Comparison of ENCODE assay signal across 23 mouse cellular contexts in genomic region chr16:36627740-36628139, GRCm38 (mm10).
"Had no signal": no experiment of that assay in that cellular context is flagged by ENCODE, and none has a peak within 500 bp of the region (broad histone marks: within the 10 kb centered on the region; RNA-seq: fewer than 3 reads in every experiment).

No protein-coding gene starts in this region.

- H3K4me2 ChIP-seq: heart, embryonic 11.5 days; heart, embryonic 13.5 days; heart, embryonic 15.5 days; hindbrain, embryonic 13.5 days; intestine, embryonic 15.5 days; limb, embryonic 13.5 days; limb, embryonic 15.5 days; liver, embryonic 12.5 days had no signal

- H3K4me3 ChIP-seq: heart, embryonic 13.5 days; heart, embryonic 15.5 days; hindbrain, embryonic 13.5 days; intestine, embryonic 15.5 days; layer of hippocampus, adult 2 months; limb, embryonic 13.5 days; limb, embryonic 15.5 days; liver, embryonic 12.5 days had no signal

- H3K9ac ChIP-seq: heart, embryonic 13.5 days; heart, embryonic 15.5 days; hindbrain, embryonic 13.5 days; intestine, embryonic 15.5 days; limb, embryonic 13.5 days; limb, embryonic 15.5 days; liver, embryonic 12.5 days; liver, embryonic 14.5 days had no signal

- DNase-seq: gastrocnemius, postnatal 14 days; gastrocnemius, postnatal 36 days; heart, adult 18-20 months; heart, postnatal 14 days; heart, postnatal 36 days; kidney, adult 18-20 months; kidney, adult 8-10 months; kidney, postnatal 10 days; kidney, postnatal 25 days; kidney, postnatal 4 days; left cerebral cortex, postnatal 4 days had no signal

- H3K9me3 ChIP-seq: heart, embryonic 13.5 days; heart, embryonic 15.5 days; hindbrain, embryonic 13.5 days; intestine, embryonic 15.5 days; limb, embryonic 13.5 days; limb, embryonic 15.5 days; liver, embryonic 12.5 days had no signal

- H3K4me1 ChIP-seq: heart, embryonic 13.5 days; heart, embryonic 15.5 days; hindbrain, embryonic 13.5 days; intestine, embryonic 15.5 days; limb, embryonic 13.5 days; limb, embryonic 15.5 days had no signal

- H3K27ac ChIP-seq: heart, embryonic 13.5 days; heart, embryonic 15.5 days; hindbrain, embryonic 13.5 days; intestine, embryonic 15.5 days; layer of hippocampus, adult 2 months; limb, embryonic 13.5 days; limb, embryonic 15.5 days; liver, embryonic 12.5 days; liver, embryonic 14.5 days had no signal

- H3K27me3 ChIP-seq: heart, embryonic 13.5 days; heart, embryonic 15.5 days; hindbrain, embryonic 13.5 days; intestine, embryonic 15.5 days; limb, embryonic 13.5 days; limb, embryonic 15.5 days; liver, embryonic 12.5 days had no signal

- ATAC-seq: hindbrain, embryonic 16.5 days; intestine, embryonic 15.5 days; intestine, postnatal 0 days; liver, embryonic 12.5 days had no signal

- H3K36me3 ChIP-seq: heart, embryonic 13.5 days; heart, embryonic 15.5 days; hindbrain, embryonic 13.5 days; intestine, embryonic 15.5 days; limb, embryonic 13.5 days; limb, embryonic 15.5 days; liver, embryonic 12.5 days had no signal
